ENCODE assay signal across 8 mouse cellular contexts in genomic region chr2:164442315-164443050, GRCm38 (mm10). TPM values are rescaled to one million over a fixed set of nuclear protein-coding genes. Genes with fewer than 3 reads are reported as not detected.
DNase-seq lines count a peak whose midpoint lies in the region; ATAC-seq and TF ChIP-seq lines count a peak whose summit lies in the region.

No protein-coding gene starts in this region.

- TF ChIP-seq POLR2A in kidney, adult 2 months (IDR thresholded peaks at IDR 0.05; ENCODE audit: low read depth, low read length), result no peak

- WGBS in kidney, adult 2 months, result 5% methylated on average over 29 of the region's 29 CpGs
- 2% methylated on average over 29 of the region's 29 CpGs for WGBS in lung, embryonic 16.5 days

- H3K4me2 ChIP-seq in lung, embryonic 16.5 days (ENCODE audit: low read depth, low read length), result peak overlapping the region; percentile 66

- H3K9ac ChIP-seq in lung, embryonic 16.5 days (ENCODE audit: low read length), result peak overlapping the region; percentile 92

- H3K27me3 ChIP-seq in kidney, adult 2 months (replicated peaks; ENCODE audit: control insufficient read depth, insufficient read depth, low read length), result no peaks in the 10 kb centered on the region
- no peaks in the 10 kb centered on the region for H3K27me3 ChIP-seq in lung, embryonic 16.5 days (ENCODE audit: control insufficient read depth, insufficient read depth, low read depth, low read length)

- peaks cover 14% of the 10 kb centered on the region; the same call in 1 of the 2 replicates for H3K4me1 ChIP-seq in kidney, adult 2 months (ENCODE audit: control insufficient read depth, insufficient read depth, low read length)
- peaks cover 25% of the 10 kb centered on the region for H3K4me1 ChIP-seq in lung, embryonic 16.5 days (replicated peaks; ENCODE audit: control insufficient read depth, insufficient read depth, low read length)

- no peak for TF ChIP-seq CTCF in kidney, adult 2 months (conservative IDR thresholded peaks at IDR 0.05; ENCODE audit: insufficient read depth, insufficient read length, low read depth, low read length)

- H3K36me3 ChIP-seq in kidney, adult 2 months (ENCODE audit: control insufficient read depth, insufficient read depth, low read length), result no peaks in the 10 kb centered on the region; the same call in 1 of the 2 replicates
- H3K36me3 ChIP-seq in lung, embryonic 16.5 days (ENCODE audit: control insufficient read depth, insufficient read depth, low read length), result no peaks in the 10 kb centered on the region

- H3K9me3 ChIP-seq in lung, embryonic 16.5 days (ENCODE audit: control insufficient read depth, low read length), result no peaks in the 10 kb centered on the region

- H3K27ac ChIP-seq in kidney, adult 2 months (ENCODE audit: insufficient read depth, low read depth, low read length), result peak overlapping the region; percentile 98
- H3K27ac ChIP-seq in lung, embryonic 16.5 days (ENCODE audit: low read length), result peak overlapping the region; percentile 85

- peak; percentile 35 for DNase-seq in embryo, embryonic 10 days (ENCODE audit: low spot score)
- DNase-seq in embryo, embryonic 11 days, result no peak
- peak; percentile 72 for DNase-seq in adrenal gland, postnatal 25 days
- DNase-seq in heart, adult 18-20 months, result peak; percentile 60 to 76
- no peak for DNase-seq in kidney, adult 2 months
- no peak for DNase-seq in yolk sac, embryonic 10.5 days (ENCODE audit: low spot score)
- DNase-seq in frontal cortex, postnatal 36 days (ENCODE audit: low spot score in 2 of 2), result no peak

- peak; percentile 68 for ATAC-seq in lung, embryonic 16.5 days (ENCODE audit: low read depth)

- peak overlapping the region; percentile 95 for H3K4me3 ChIP-seq in kidney, adult 2 months (ENCODE audit: insufficient read depth, low read depth, low read length)
- peak overlapping the region; percentile 77 for H3K4me3 ChIP-seq in lung, embryonic 16.5 days (ENCODE audit: low read length)

RNA-seq across cellular contexts. Expression of gene Sdc4, which starts 1.2 kb away (rescaled TPM):
- 75.1 and 82.0 TPM in 2 replicates for total RNA-seq in adrenal gland, postnatal 25 days (2021)
- 10 to 100 TPM; 18.7 to 34.2 TPM for total RNA-seq in heart, adult 18-20 months (2021)
- polyA plus RNA-seq in kidney, adult 2 months (2012; rRNA removed), result 194 and 212 TPM in 2 replicates
- polyA plus RNA-seq in lung, embryonic 16.5 days (2015; fragmentation: Nextera tagmentation; extraction: Ambion mirVana), result 226 and 247 TPM in 2 replicates

RNA-seq across cellular contexts. Expression of gene Sys1, which starts 14.3 kb away (rescaled TPM):
- 27.0 and 30.0 TPM in 2 replicates for total RNA-seq in adrenal gland, postnatal 25 days (2021)
- total RNA-seq in heart, adult 18-20 months (2021), result 10 to 100 TPM; 23.0 to 23.1 TPM
- polyA plus RNA-seq in kidney, adult 2 months (2012; rRNA removed), result 94.5 and 122 TPM in 2 replicates
- 59.9 and 62.3 TPM in 2 replicates for polyA plus RNA-seq in lung, embryonic 16.5 days (2015; fragmentation: Nextera tagmentation; extraction: Ambion mirVana)

RNA-seq across cellular contexts. Expression of gene Gm20458, which starts 18.3 kb away (rescaled TPM):
- total RNA-seq in adrenal gland, postnatal 25 days (2021), result 4.0 TPM in 1 of 2 replicates, not detected in the other
- 10 to 100 TPM in 1 of 2 experiments, 1 to 10 TPM in 1; 3.7 to 11.1 TPM for total RNA-seq in heart, adult 18-20 months (2021)
- 22.1 and 23.4 TPM in 2 replicates for polyA plus RNA-seq in kidney, adult 2 months (2012; rRNA removed)
- 7.9 and 15.2 TPM in 2 replicates for polyA plus RNA-seq in lung, embryonic 16.5 days (2015; fragmentation: Nextera tagmentation; extraction: Ambion mirVana)

RNA-seq across cellular contexts. Expression of gene Trp53tg5, which starts 31.0 kb away (rescaled TPM):
- not detected in 2 replicates for total RNA-seq in adrenal gland, postnatal 25 days (2021)
- total RNA-seq in heart, adult 18-20 months (2021), result not detected
- polyA plus RNA-seq in kidney, adult 2 months (2012; rRNA removed), result 0.10 TPM in 1 of 2 replicates, not detected in the other
- polyA plus RNA-seq in lung, embryonic 16.5 days (2015; fragmentation: Nextera tagmentation; extraction: Ambion mirVana), result not detected in 2 replicates

RNA-seq across cellular contexts. Expression of gene Matn4, which starts 37.5 kb away (rescaled TPM):
- total RNA-seq in adrenal gland, postnatal 25 days (2021), result 0.73 and 1.3 TPM in 2 replicates
- total RNA-seq in heart, adult 18-20 months (2021), result under 1 TPM; 0.36 to 0.45 TPM
- polyA plus RNA-seq in kidney, adult 2 months (2012; rRNA removed), result 1.4 and 2.6 TPM in 2 replicates
- 46.8 and 54.9 TPM in 2 replicates for polyA plus RNA-seq in lung, embryonic 16.5 days (2015; fragmentation: Nextera tagmentation; extraction: Ambion mirVana)

Comparison
In these comparisons a context has a peak if more than half of its experiments do, and no peak if none do; other contexts are left out.
1. DNase-seq: peak in embryo, embryonic 10 days (single experiment), adrenal gland, postnatal 25 days (single experiment) and heart, adult 18-20 months (2 of 2); none in embryo, embryonic 11 days (single experiment), kidney, adult 2 months (single experiment), yolk sac, embryonic 10.5 days (single experiment) and frontal cortex, postnatal 36 days (0 of 2).